Mouse (Mus musculus): ENCODE measurements around the gene Tmem72. TPM values are rescaled to one million over a fixed set of nuclear protein-coding genes. Genes with fewer than 3 reads are reported as not detected.

Gene Tmem72
- polyA plus RNA-seq, 1 experiment: not detected

GRCm38 (mm10) chr6:116718361-116718760, 1.6 kb upstream of the Tmem72 start:
- Histone ChIP-seq H3K27ac (ENCODE audit: insufficient read depth, low read depth, low read length) (peak overlapping the region; percentile 94), H3K4me1 (ENCODE audit: control insufficient read depth, insufficient read depth, low read length) (peaks cover 29% of the 10 kb centered on the region), H3K4me3 (ENCODE audit: insufficient read depth, low read length) (no peak overlapping the region)
- TF ChIP-seq POLR2A (IDR thresholded peaks at IDR 0.05; ENCODE audit: borderline replicate concordance, low read depth, low read length) (no peak), CTCF (IDR thresholded peaks at IDR 0.05; ENCODE audit: low read depth, low read length) (no peak)

GRCm38 (mm10) chr6:116717851-116718250, 1.1 kb upstream of the Tmem72 start:
- Histone ChIP-seq H3K4me3 (ENCODE audit: insufficient read depth, low read length) (no peak overlapping the region), H3K27ac (ENCODE audit: insufficient read depth, low read depth, low read length) (no peak overlapping the region), H3K4me1 (ENCODE audit: control insufficient read depth, insufficient read depth, low read length) (peaks cover 29% of the 10 kb centered on the region)
- TF ChIP-seq CTCF (IDR thresholded peaks at IDR 0.05; ENCODE audit: low read depth, low read length): no peak
- no peak for TF ChIP-seq POLR2A (IDR thresholded peaks at IDR 0.05; ENCODE audit: borderline replicate concordance, low read depth, low read length)

- H3K4me1 ChIP-seq (ENCODE audit: control insufficient read depth, insufficient read depth, low read length): peaks cover 34% of the 10 kb centered on the region
- TF ChIP-seq POLR2A (IDR thresholded peaks at IDR 0.05; ENCODE audit: borderline replicate concordance, low read depth, low read length) (no peak), CTCF (IDR thresholded peaks at IDR 0.05; ENCODE audit: low read depth, low read length) (no peak)
- H3K27ac ChIP-seq (ENCODE audit: insufficient read depth, low read depth, low read length): no peak overlapping the region
- no peak overlapping the region for H3K4me3 ChIP-seq (ENCODE audit: insufficient read depth, low read length)
Observed at GRCm38 (mm10) chr6:116715166-116715565, 1.5 kb downstream of the Tmem72 start.

- no peak overlapping the region for H3K27ac ChIP-seq (ENCODE audit: insufficient read depth, low read depth, low read length)
- TF ChIP-seq POLR2A (IDR thresholded peaks at IDR 0.05; ENCODE audit: borderline replicate concordance, low read depth, low read length): no peak
- no peak for TF ChIP-seq CTCF (IDR thresholded peaks at IDR 0.05; ENCODE audit: low read depth, low read length)
- H3K4me1 ChIP-seq (ENCODE audit: control insufficient read depth, insufficient read depth, low read length): peaks cover 28% of the 10 kb centered on the region
- no peak overlapping the region for H3K4me3 ChIP-seq (ENCODE audit: insufficient read depth, low read length)
Observed at GRCm38 (mm10) chr6:116714576-116714975, 2.1 kb downstream of the Tmem72 start.

- TF ChIP-seq CTCF (IDR thresholded peaks at IDR 0.05; ENCODE audit: low read depth, low read length) (no peak), POLR2A (IDR thresholded peaks at IDR 0.05; ENCODE audit: borderline replicate concordance, low read depth, low read length) (no peak)
- no peak overlapping the region for H3K4me3 ChIP-seq (ENCODE audit: insufficient read depth, low read length)
- H3K27ac ChIP-seq (ENCODE audit: insufficient read depth, low read depth, low read length): no peak overlapping the region
- H3K4me1 ChIP-seq (ENCODE audit: control insufficient read depth, insufficient read depth, low read length): peaks cover 22% of the 10 kb centered on the region
Observed at GRCm38 (mm10) chr6:116713966-116714365, 2.7 kb downstream of the Tmem72 start.

GRCm38 (mm10) chr6:116712503-116712902, 4.2 kb downstream of the Tmem72 start:
- Histone ChIP-seq H3K27ac (ENCODE audit: insufficient read depth, low read depth, low read length) (no peak overlapping the region), H3K4me3 (ENCODE audit: insufficient read depth, low read length) (no peak overlapping the region), H3K4me1 (ENCODE audit: control insufficient read depth, insufficient read depth, low read length) (peaks cover 12% of the 10 kb centered on the region)
- TF ChIP-seq CTCF (IDR thresholded peaks at IDR 0.05; ENCODE audit: low read depth, low read length) (no peak), POLR2A (IDR thresholded peaks at IDR 0.05; ENCODE audit: borderline replicate concordance, low read depth, low read length) (no peak)

GRCm38 (mm10) chr6:116712062-116712461, 4.7 kb downstream of the Tmem72 start:
- H3K4me1 ChIP-seq (ENCODE audit: control insufficient read depth, insufficient read depth, low read length): peaks cover 12% of the 10 kb centered on the region
- H3K4me3 ChIP-seq (ENCODE audit: insufficient read depth, low read length): no peak overlapping the region
- no peak overlapping the region for H3K27ac ChIP-seq (ENCODE audit: insufficient read depth, low read depth, low read length)
- TF ChIP-seq POLR2A (IDR thresholded peaks at IDR 0.05; ENCODE audit: borderline replicate concordance, low read depth, low read length): no peak
- TF ChIP-seq CTCF (IDR thresholded peaks at IDR 0.05; ENCODE audit: low read depth, low read length): peak; percentile 30; the same call in 1 of the 2 replicates

GRCm38 (mm10) chr6:116704320-116704719, 12.4 kb downstream of the Tmem72 start:
- H3K4me1 ChIP-seq (ENCODE audit: control insufficient read depth, insufficient read depth, low read length): no peaks in the 10 kb centered on the region
- TF ChIP-seq POLR2A (IDR thresholded peaks at IDR 0.05; ENCODE audit: borderline replicate concordance, low read depth, low read length): no peak
- no peak for TF ChIP-seq CTCF (IDR thresholded peaks at IDR 0.05; ENCODE audit: low read depth, low read length)
- no peak overlapping the region for H3K4me3 ChIP-seq (ENCODE audit: insufficient read depth, low read length)
- H3K27ac ChIP-seq (ENCODE audit: insufficient read depth, low read depth, low read length): no peak overlapping the region

GRCm38 (mm10) chr6:116700821-116701220, 15.9 kb downstream of the Tmem72 start:
- Histone ChIP-seq H3K4me1 (ENCODE audit: control insufficient read depth, insufficient read depth, low read length) (no peaks in the 10 kb centered on the region), H3K4me3 (ENCODE audit: insufficient read depth, low read length) (no peak overlapping the region), H3K27ac (ENCODE audit: insufficient read depth, low read depth, low read length) (no peak overlapping the region)
- TF ChIP-seq POLR2A (IDR thresholded peaks at IDR 0.05; ENCODE audit: borderline replicate concordance, low read depth, low read length) (no peak), CTCF (IDR thresholded peaks at IDR 0.05; ENCODE audit: low read depth, low read length) (no peak)

GRCm38 (mm10) chr6:116697896-116698425, 18.8 kb downstream of the Tmem72 start:
- Histone ChIP-seq H3K27ac (ENCODE audit: insufficient read depth, low read depth, low read length) (no peak overlapping the region), H3K4me1 (ENCODE audit: control insufficient read depth, insufficient read depth, low read length) (peaks cover 15% of the 10 kb centered on the region), H3K4me3 (ENCODE audit: insufficient read depth, low read length) (no peak overlapping the region)
- no peak for TF ChIP-seq CTCF (IDR thresholded peaks at IDR 0.05; ENCODE audit: low read depth, low read length)
- no peak for TF ChIP-seq POLR2A (IDR thresholded peaks at IDR 0.05; ENCODE audit: borderline replicate concordance, low read depth, low read length)
